In genomic region chr13:100014906-100015895, GRCm38 (mm10) we compare ENCODE assay signal across 8 mouse cellular contexts. TPM values are rescaled to one million over a fixed set of nuclear protein-coding genes. Genes with fewer than 3 reads are reported as not detected.
A peak's percentile ranks its signal among the peaks of the same experiment; 100 is the strongest.
DNase-seq lines count a peak whose midpoint lies in the region; ATAC-seq and TF ChIP-seq lines count a peak whose summit lies in the region.

TSS of gene Mccc2 (minus strand) at chr13:100015639.

- H3K27me3 ChIP-seq in G1E (ENCODE audit: insufficient read depth, low read length), result no peaks in the 10 kb centered on the region
- H3K27me3 ChIP-seq in forebrain, embryonic 16.5 days (replicated peaks; ENCODE audit: control insufficient read depth, insufficient read depth, low read length), result no peaks in the 10 kb centered on the region
- H3K27me3 ChIP-seq in lung, embryonic 14.5 days (ENCODE audit: insufficient read depth, low read length), result no peaks in the 10 kb centered on the region
- no peaks in the 10 kb centered on the region for H3K27me3 ChIP-seq in thymus, adult 2 months (ENCODE audit: control insufficient read depth, insufficient read depth, low read length)

- intact Hi-C loops in heart, postnatal 36 days (cut with DNase I), result loop anchor here (5.0 kb wide), 1 partner anchor 663 kb away; no protein-coding TSS in a partner anchor

- TF ChIP-seq CTCF in G1E (IDR thresholded peaks at IDR 0.05; ENCODE audit: low read depth, low read length), result no peak
- TF ChIP-seq CTCF in layer of hippocampus, adult 2 months (conservative IDR thresholded peaks at IDR 0.05), result no peak
- no peak for TF ChIP-seq CTCF in lung, embryonic 14.5 days (IDR thresholded peaks at IDR 0.05; ENCODE audit: low read depth)
- TF ChIP-seq CTCF in olfactory bulb, adult 2 months (IDR thresholded peaks at IDR 0.05; ENCODE audit: insufficient read depth, low read depth, low read length), result no peak
- peak; percentile 47; the same call in 1 of the 2 replicates for TF ChIP-seq CTCF in thymus, adult 2 months (IDR thresholded peaks at IDR 0.05; ENCODE audit: borderline replicate concordance, control insufficient read depth, extremely low read depth, insufficient read depth, low read length, poor library complexity)

- peak; percentile 83 for DNase-seq in G1E (ENCODE audit: low spot score)
- DNase-seq in cerebellum, adult 18-20 months, result peak; percentile 80 to 88
- DNase-seq in heart, postnatal 36 days, result peak; percentile 74 to 78
- peak; percentile 81 to 82 for DNase-seq in layer of hippocampus, adult 2 months (ENCODE audit: low spot score in 2 of 2)
- DNase-seq in lung, embryonic 14.5 days, result peak; percentile 98
- DNase-seq in thymus, adult 2 months, result peak; percentile 62

- TF ChIP-seq POLR2A in olfactory bulb, adult 2 months (IDR thresholded peaks at IDR 0.05; ENCODE audit: insufficient read depth, low read depth, low read length), result peak; percentile 75; the same call in 1 of the 2 replicates
- TF ChIP-seq POLR2A in thymus, adult 2 months (IDR thresholded peaks at IDR 0.05; ENCODE audit: control insufficient read depth, extremely low read depth, insufficient read depth, low read length, poor library complexity), result no peak

- H3K4me1 ChIP-seq in G1E (ENCODE audit: insufficient read depth, low read depth, low read length), result peaks cover 23% of the 10 kb centered on the region
- peaks cover 15% of the 10 kb centered on the region for H3K4me1 ChIP-seq in forebrain, embryonic 16.5 days (replicated peaks; ENCODE audit: control insufficient read depth, insufficient read depth, low read length)
- H3K4me1 ChIP-seq in lung, embryonic 14.5 days (ENCODE audit: insufficient read depth), result peaks cover 3% of the 10 kb centered on the region; the same call in 1 of the 2 replicates
- H3K4me1 ChIP-seq in olfactory bulb, adult 2 months (ENCODE audit: control insufficient read depth, insufficient read depth, low read length), result peaks cover 2% of the 10 kb centered on the region; the same call in 1 of the 2 replicates
- H3K4me1 ChIP-seq in thymus, adult 2 months (replicated peaks; ENCODE audit: control insufficient read depth, insufficient read depth, low read length), result no peaks in the 10 kb centered on the region

- 4% methylated on average over 45 of the region's 47 CpGs for WGBS in forebrain, embryonic 16.5 days
- 3% methylated on average over 47 of the region's 47 CpGs for WGBS in lung, embryonic 14.5 days
- WGBS in olfactory bulb, adult 2 months, result 2% methylated on average over 47 of the region's 47 CpGs
- 5% methylated on average over 47 of the region's 47 CpGs for WGBS in thymus, adult 2 months

- peak; percentile 88 for ATAC-seq in G1E (ENCODE audit: extremely low read depth, insufficient number of reproducible peaks, low FRiP score, poor library complexity, severe bottlenecking)
- ATAC-seq in forebrain, embryonic 16.5 days, result peak; percentile 100
- ATAC-seq in lung, embryonic 14.5 days (ENCODE audit: insufficient read depth), result peak; percentile 100

- H3K27ac ChIP-seq in forebrain, embryonic 16.5 days (ENCODE audit: low read length), result peak within 1 kb of the TSS; percentile 71
- H3K27ac ChIP-seq in layer of hippocampus, adult 2 months, result peak within 1 kb of the TSS; percentile 89
- H3K27ac ChIP-seq in lung, embryonic 14.5 days (ENCODE audit: low read depth), result peak within 1 kb of the TSS; percentile 80
- peak within 1 kb of the TSS; percentile 16; the same call in 1 of the 2 replicates for H3K27ac ChIP-seq in olfactory bulb, adult 2 months (ENCODE audit: insufficient read depth, low read depth, low read length)
- H3K27ac ChIP-seq in thymus, adult 2 months (ENCODE audit: control insufficient read depth, insufficient read depth, low read length), result no peak within 1 kb of the TSS

- H3K9me3 ChIP-seq in G1E (replicated peaks), result no peaks in the 10 kb centered on the region
- no peaks in the 10 kb centered on the region for H3K9me3 ChIP-seq in forebrain, embryonic 16.5 days (ENCODE audit: control insufficient read depth, low read length)
- H3K9me3 ChIP-seq in lung, embryonic 14.5 days (ENCODE audit: low read depth, low read length), result no peaks in the 10 kb centered on the region

- peak within 1 kb of the TSS; percentile 75 for H3K4me3 ChIP-seq in G1E (ENCODE audit: low read depth, low read length)
- peak within 1 kb of the TSS; percentile 91 for H3K4me3 ChIP-seq in forebrain, embryonic 16.5 days (replicated peaks; ENCODE audit: low read length)
- H3K4me3 ChIP-seq in layer of hippocampus, adult 2 months, result peak within 1 kb of the TSS; percentile 66
- peak within 1 kb of the TSS; percentile 71 for H3K4me3 ChIP-seq in lung, embryonic 14.5 days (ENCODE audit: low read depth, low read length)
- H3K4me3 ChIP-seq in olfactory bulb, adult 2 months (ENCODE audit: insufficient read depth, low read depth, low read length), result peak within 1 kb of the TSS; percentile 83
- peak within 1 kb of the TSS; percentile 58 for H3K4me3 ChIP-seq in thymus, adult 2 months (ENCODE audit: control insufficient read depth, insufficient read depth, low read length)

- H3K9ac ChIP-seq in forebrain, embryonic 16.5 days (replicated peaks; ENCODE audit: low read depth, low read length), result peak within 1 kb of the TSS; percentile 85
- peak within 1 kb of the TSS; percentile 76 for H3K9ac ChIP-seq in lung, embryonic 14.5 days

- peaks cover 22% of the 10 kb centered on the region for H3K36me3 ChIP-seq in G1E (replicated peaks)
- H3K36me3 ChIP-seq in forebrain, embryonic 16.5 days (ENCODE audit: control insufficient read depth, insufficient read depth), result no peaks in the 10 kb centered on the region
- H3K36me3 ChIP-seq in lung, embryonic 14.5 days (ENCODE audit: insufficient read depth), result peaks cover 5% of the 10 kb centered on the region
- H3K36me3 ChIP-seq in thymus, adult 2 months (ENCODE audit: control insufficient read depth, insufficient read depth, low read length), result peaks cover 3% of the 10 kb centered on the region

- H3K4me2 ChIP-seq in forebrain, embryonic 16.5 days (ENCODE audit: low read length), result peak within 1 kb of the TSS; percentile 97
- H3K4me2 ChIP-seq in lung, embryonic 14.5 days, result peak within 1 kb of the TSS; percentile 76

RNA-seq across cellular contexts. Expression of gene Mccc2, which starts in this region (rescaled TPM):
- total RNA-seq in G1E (2014; fragmentation: Nextera tagmentation) (7.4 and 9.8 TPM in 2 replicates), G1E (2017) (6.8 TPM in 2 replicates)
- 4.0 and 4.4 TPM in 2 replicates for polyA plus RNA-seq in G1E (2012)
- 30.5 and 34.4 TPM in 2 replicates for polyA plus RNA-seq in forebrain, embryonic 16.5 days (2015; fragmentation: Nextera tagmentation; extraction: Ambion mirVana)
- total RNA-seq in heart, postnatal 36 days (2021), result 10 to 100 TPM; 87.0 to 88.5 TPM
- 10 to 100 TPM; 29.0 to 30.7 TPM for total RNA-seq in layer of hippocampus, adult 2 months (2021)
- 44.6 and 46.9 TPM in 2 replicates for polyA plus RNA-seq in lung, embryonic 14.5 days (2014; fragmentation: Nextera tagmentation; extraction: Ambion mirVana)
- polyA plus RNA-seq in olfactory bulb, adult 2 months (2012; ENCODE audit: insufficient read depth, insufficient read length, low replicate concordance, missing spikeins), result not detected in 2 replicates
- 7.7 and 8.0 TPM in 2 replicates for polyA plus RNA-seq in thymus, adult 2 months (2012; rRNA removed)
